Mouse (Mus musculus) layer of hippocampus, adult 8-10 months (tissue): ENCODE data around the gene Fam186b. TPM values are rescaled to one million over a fixed set of nuclear protein-coding genes. Genes with fewer than 3 reads are reported as not detected.
"Not testable (repeated sequence)": the region's sequence is repeated elsewhere in the genome, so short reads cannot be mapped to it uniquely, and the experiment has no call there.

Experiments
- DNase-seq, 2 experiments: peaks; one replicate each; pipeline ENCODE4 v3.0.0; 2022; ENCODE audit warnings: low spot score in 2 of 2
- total RNA-seq, 4 experiments: library from RNA; stranded (reverse); gene quantifications; 2 replicates each; pipeline ENCODE4 v1.2.4; 2022

The Fam186b gene
- total RNA-seq, 4 experiments from 2014 or later: 0.61 to 2.6 (median 1.6) TPM

DNA sequence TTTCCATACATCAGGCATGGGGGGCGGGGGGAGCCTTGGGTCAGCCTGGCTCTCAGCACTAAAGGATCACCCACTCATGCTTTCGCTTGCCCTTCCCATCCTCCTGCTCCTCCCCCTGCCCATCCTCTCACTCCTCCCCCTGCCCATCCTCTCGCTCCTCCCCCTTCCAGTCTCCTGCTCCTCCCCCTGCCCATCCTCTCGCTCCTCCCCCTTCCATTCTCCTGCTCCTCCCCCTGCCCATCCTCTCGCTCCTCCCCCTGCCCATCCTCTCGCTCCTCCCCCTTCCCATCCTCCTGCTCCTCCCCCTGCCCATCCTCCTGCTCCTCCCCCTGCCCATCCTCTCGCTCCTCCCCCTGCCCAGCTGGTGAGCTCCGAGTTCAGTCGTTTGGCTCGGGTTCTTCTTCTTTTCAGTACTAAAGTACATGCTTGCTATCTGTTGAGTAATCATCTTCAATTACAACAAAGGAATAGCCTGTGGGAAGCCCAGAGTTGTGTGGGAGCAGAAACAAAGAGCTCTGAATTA is 35.9 kb downstream of the Fam186b start:
- DNase-seq: peak in 1 of 2 experiments; percentile 46

DNA sequence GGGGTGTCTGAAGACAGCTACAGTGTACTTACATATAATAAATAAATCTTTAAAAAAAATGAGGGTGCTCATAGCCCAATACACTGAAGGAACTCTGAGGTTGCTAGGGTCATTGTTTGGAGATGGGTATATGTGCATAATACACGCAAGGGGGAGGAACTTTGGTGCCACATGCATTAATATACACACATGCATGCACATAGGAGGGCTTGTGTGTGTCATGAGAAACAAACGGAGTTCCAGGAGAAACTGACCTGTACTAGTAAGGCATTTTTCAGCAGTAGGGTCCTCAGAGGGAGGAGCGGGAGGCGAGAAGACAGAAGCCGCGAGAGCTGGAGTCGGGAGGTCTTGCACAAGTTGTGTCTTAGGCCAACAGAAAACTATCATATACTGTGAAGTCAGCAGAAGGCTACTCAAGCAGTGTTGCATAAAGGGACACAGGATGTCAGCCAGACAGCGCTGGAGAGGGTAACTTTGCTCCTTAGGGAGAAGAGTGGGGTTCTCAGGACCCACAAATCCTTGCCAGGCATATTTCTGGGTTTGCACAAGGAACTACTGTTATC is 36.4 kb downstream of the Fam186b start:
- DNase-seq: no peak

DNA sequence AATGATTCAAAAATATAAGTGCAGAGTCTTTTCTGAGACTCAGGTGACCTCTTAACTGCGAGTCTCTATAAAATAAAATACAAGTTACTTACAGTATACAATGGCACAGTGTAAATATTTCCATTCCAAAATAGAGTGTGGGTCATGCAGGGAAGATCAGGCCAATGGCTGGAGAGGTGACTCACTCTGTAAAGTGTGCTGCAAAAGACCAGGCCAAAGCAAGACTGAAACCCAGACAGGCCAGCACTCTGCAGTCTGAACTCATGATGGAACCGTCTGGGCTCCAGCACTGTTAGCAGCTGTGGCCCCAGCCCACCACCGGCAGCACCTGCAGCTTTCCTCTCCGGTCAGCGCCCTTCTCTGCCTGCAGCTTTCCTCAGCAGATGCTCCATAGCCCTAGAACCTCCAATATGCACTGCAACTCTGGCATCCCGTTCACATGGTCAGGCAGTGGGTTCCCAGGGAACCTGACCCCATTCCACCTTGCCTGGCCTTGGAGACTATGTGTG is 40.4 kb downstream of the Fam186b start:
- DNase-seq: no peak

DNA sequence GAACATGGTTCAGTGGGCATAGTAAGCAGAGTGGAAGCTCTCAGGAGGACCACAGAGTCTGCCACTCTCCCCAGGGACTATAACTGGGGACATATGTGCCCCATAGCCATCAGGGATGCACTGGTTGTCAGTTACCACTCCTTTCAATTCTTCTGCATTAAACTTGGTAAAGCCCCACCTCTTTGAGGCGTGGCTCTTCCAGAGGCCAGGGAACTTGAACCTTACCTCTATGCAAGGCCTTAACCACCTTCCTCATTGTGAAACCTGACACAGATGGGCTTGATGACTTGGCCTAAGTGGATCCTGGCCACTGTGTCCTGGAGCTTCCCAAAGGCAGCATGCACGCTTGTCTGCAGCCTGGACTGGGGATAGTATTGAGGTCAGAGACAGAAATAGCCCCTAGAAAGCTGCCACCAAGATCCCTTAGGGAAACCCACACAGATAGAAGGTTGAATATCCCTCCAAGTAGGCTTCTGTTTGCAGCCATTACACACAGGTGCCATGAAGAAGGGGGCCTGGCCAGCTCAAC is 41.1 kb downstream of the Fam186b start:
- no peak for DNase-seq

DNA sequence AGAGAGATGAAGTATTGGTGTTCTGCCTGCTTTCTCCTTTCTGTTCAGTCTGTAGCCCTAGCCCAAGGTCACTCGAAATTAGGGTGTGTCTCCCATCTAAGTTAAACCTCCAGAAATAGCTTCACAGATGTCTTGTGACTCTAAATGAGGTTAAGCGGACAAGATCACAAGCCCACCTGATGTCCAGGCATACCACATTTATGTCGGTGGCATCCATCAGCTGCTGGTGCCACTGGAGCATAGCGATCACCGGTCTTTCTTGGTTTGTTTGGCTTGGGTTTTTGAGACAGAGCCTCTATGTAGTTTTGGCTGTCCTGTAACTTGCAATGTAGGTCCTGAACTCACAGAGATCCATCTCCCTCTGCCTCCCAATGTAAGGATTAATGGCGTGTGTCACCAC is 41.9 kb downstream of the Fam186b start:
- no peak for DNase-seq

DNA sequence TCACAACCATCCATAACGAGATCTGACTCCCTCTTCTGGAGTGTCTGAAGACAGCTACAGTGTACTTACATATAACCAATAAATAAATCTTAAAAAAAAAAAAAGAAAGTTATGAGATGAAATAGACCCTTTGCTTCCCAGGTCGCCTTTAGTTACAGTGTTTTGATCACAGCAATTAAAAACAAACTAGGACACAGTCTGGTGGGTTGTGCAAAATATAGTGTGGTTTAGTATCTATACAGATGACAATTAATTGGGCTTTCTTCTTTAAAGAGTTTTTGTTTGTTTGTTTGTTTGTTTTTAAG is 42.6 kb downstream of the Fam186b start:
- not testable (repeated sequence) for DNase-seq

DNA sequence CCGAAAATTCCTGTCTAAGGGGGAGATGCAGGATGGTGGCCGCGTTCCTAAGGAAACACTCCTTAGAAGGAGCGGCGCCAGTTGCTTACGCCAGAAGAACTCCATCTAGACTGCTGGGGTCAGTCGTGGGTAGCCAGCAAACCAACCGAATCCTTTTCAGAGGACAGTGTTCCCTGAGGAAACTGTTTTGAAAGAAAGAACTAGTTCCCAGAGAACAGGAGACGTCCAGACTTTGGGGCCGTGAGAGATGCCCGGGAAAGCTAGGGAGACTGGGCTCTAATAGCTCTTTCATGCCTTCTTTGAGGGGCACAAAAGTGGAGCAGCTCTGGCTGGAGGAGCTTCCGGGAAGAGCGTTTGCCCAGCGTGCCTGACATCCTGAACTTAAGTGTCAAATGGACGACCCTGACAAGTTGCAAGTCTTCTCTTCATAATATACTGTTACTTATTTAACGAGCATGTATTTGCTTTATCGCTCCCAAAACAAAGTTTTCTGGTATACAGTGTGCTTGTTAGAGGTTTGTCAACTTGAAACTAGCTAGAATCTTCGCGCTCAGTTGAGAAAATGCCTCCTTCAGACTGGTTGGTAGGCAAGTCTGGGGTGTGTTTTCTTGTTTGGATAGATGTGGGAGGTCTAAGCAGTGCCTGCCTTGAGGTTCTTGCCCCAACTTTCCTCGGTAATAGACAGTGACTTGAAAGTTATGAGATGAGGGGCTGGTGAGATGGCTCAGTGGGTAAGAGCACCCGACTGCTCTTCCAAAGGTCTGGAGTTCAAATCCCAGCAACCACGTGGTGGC is 43.1 kb downstream of the Fam186b start:
- no peak for DNase-seq

DNA sequence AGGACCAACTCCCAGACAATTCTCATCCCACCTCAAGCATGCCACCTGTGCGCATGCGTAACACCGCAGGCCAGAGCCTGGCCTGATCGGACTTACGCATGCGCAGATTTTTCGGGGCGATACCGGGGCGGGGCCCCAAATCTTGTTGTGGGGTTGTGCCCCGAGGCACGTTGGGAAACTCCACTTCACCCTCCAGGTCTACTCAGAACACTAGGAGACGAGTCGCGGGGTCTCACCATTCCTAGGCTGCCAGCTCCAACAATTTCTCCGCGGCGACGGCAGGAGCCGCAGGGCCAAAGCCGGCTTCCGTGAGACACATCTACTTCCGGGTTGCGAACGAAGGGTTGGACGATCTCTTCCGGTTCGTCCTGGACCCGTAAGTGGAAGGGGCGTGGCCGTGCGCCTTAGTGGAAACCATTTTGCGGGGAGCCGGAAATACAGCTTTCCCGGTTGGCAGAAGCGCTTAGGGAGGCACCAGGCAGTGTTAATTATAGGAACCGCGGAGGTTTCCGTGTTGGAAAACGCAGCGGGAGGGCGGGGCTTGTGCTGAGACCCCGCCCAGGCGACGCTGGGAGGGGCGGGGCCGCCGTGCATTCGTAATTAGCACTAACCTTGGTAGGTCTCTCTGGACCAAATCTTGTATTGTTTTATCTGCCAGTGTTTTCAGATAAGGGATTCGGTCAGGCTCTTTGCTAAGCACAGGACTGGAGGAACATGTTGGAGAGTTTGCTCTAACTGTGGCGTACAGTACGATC is 43.9 kb downstream of the Fam186b start, which contains the start of gene Mcrs1:
Mcrs1 (minus strand) TSS at position 336 of the 755 bp plus-strand sequence.
- peak; percentile 98 to 99 for DNase-seq

DNA sequence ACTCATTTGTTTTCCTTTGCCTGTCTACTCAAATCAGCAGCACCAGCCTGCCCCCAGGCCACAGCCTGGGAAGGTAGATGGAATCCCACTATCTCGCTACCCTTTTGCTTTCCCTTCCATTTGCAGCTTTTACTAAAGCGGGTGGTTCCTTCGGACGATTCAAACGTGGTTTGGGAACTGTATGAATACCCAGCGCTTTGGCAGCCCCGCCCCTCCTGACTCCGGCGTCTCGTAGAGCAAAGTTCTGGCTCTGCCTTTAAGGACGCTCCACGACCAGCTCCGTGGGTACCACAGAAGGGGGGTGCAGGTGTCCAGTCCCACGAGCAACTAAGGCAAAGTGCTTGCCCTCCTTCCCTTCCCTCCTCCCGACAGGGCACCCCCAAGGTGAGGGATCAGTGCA is 44.6 kb downstream of the Fam186b start:
- not testable (repeated sequence) for DNase-seq

DNA sequence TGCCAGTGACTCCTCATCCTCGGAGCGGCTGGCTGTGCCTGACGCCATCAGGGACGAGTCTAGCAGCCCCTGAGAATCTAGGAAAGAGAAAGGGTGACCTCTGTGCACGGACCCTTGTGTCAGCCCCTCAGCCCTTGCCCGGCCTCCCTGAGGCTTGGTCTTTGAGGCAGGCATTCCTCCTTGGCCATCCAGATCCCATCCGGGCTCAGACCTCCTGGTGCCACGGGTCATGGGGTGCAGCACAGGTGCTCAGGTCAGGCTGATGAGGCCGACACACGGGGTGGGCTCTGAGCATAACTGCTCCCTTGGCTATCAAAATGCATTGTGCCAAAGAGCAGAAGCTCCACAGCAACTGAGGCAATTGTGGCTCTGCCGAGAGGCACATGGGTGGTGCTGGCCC is 45.8 kb downstream of the Fam186b start:
- DNase-seq: no peak

DNA sequence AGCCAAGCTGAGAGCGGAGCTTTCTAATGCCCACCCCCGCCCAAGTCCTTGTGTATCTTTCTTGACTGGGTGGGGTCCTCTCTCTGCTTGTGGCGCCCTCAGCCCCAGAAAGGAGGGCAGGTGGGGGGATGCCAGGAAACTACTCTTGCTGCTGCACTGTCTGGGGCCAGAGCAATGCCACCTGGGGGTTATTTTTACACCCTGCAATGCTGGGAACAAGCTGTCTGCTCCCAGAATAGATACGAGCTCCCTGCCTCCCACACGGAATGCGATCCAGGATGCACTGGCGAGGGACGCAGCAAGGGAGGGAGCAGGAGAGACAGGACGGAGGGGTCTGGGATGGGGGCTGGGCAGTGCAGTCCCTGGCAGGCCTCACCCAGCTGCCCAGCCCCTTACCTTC is 46.7 kb downstream of the Fam186b start:
- peak; percentile 57 to 75 for DNase-seq

DNA sequence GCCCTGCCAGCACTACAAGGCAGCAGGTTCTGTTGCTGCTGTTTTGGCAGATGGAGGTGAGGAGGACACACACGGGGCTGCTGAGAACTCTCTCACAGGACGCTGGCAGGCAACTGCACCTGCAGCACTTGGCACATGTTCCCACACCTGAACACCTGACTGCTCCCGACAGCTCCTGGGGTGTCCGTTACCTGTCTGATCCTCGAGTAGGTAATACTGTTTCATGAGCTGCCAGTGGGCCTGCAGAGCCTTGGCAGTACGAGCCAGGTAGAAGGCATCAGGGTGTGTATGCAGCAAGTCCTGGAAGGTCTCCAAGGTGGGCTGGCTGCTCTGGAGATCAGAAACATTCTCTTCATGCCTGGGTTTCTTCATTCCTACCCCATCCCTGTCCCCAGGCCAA is 49.0 kb downstream of the Fam186b start:
- not testable (repeated sequence) for DNase-seq

DNA sequence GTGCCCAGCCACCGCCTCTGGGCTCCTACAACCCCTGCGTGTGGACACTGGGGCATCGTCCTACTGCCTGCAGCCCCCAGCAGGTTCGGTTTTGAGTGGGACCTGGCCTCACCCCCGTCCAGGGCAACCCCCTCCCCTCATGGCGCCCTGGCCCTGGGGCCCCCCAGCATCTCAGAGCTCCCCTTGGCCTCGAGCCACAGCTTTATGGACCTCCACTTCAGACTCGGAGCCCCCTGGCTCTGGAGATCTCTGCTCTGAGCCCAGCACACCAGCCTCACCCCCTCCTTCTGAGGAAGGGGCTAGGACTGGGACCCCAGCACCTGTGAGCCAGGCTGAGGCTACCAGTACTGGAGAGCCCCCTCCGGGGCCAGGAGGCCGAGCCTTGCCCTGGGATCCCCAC is 53.6 kb downstream of the Fam186b start:
- DNase-seq: no peak

DNA sequence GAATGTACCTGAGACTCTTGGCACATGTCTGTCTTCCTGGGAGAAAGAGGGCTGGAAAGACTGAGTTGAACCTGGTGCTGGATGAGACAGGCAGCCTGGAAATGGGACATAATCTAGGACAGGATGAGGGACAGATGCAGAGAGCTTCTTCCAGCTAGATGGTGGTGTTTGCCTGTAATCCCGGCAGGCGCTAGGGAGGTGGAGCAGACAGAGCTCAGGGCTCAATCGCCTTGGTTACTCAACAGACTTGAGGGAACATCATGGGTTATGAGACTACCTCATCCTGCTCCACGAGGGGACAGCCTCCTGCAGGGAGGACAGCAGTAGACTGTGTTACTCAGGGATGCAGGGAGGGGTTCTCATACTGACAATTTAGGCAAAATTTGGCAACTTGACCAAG is 54.4 kb downstream of the Fam186b start:
- no peak for DNase-seq

DNA sequence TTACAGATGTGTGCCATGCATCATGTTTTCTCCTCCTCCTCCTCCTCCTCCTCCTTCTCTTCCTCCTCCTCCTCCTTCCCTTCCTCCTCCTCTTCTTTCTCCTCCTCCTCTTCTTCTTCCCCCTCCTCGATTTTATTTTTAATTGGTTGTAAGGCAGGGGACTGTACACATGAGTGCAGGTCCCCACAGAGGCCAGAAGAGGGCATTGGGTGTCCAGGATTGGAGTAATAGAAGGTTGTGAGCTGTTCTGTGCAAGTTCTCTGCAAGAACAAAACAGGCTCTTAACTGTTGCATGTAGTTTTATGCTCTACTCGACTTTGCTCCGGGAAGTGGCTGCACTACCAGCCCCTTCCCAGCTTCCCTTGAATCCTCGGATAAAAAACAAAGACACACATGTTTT is 55.6 kb downstream of the Fam186b start:
- no peak for DNase-seq

DNA sequence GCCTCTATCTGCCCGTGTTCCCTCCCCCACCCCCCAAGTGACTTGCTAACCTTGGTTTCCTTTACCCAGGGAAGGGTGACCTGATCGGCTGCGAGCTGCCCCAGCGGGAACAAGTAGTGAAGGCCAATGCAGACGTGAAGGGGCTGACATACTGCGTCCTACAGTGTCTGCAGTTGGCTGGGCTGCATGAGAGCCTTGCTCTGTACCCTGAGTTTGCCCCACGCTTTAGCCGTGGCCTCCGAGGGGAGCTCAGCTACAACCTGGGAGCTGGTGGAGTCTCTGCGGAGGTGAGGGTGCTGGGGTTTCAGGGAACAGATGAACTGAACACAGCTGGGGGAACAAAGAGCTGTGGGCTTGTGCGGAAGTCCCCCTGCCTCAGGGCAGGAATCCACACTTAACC is 57.7 kb downstream of the Fam186b start:
- DNase-seq: no peak

DNA sequence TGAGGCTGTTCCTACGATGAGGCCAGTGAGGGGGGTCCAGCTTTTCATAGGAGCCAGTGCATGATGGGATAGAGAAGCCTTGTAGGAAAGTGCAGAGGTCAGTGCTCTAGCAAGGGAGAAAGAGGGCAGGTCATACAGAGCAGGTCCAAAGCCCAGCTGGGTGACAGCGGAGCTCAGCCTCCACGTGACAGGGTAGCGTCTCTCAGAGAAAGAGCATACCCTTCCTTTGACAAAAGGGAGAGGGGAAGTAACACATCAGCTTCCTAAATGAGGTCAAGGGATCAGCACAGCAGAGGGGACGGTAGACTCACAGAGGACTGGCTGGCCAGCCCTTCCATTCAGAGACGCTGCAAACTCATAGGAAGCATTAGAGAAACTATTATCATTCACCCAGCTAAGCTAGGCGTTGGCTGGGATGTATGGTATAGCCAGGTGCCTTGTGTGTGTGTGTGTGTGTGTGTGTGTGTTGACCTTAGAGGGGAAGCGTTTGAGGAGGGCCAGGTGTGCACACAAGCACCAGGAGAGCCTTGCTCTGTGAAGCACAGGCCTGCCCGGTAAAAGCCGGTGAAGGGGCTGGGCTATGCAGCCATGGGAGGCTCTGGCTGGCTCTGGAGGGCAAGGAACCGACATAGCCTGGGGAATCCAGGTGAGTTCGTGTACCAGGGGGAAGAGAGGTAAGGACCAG is 61.2 kb downstream of the Fam186b start:
- no peak for DNase-seq

DNA sequence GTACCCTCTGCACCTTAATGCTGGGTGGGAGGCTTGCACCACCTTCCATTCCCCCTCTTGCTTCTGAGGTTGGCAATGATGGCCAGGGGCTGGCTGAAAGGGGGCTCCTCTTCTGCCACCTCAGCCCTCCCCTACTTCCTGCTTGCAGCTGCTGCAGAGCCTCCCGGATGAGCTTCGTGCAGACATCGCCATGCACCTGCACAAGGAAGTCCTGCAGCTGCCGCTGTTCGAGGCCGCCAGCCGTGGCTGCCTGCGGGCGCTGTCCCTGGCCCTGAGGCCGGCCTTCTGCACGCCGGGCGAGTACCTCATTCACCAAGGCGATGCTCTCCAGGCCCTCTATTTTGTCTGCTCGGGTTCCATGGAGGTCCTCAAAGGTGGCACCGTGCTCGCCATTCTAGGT is 62.0 kb downstream of the Fam186b start:
- DNase-seq: no peak

DNA sequence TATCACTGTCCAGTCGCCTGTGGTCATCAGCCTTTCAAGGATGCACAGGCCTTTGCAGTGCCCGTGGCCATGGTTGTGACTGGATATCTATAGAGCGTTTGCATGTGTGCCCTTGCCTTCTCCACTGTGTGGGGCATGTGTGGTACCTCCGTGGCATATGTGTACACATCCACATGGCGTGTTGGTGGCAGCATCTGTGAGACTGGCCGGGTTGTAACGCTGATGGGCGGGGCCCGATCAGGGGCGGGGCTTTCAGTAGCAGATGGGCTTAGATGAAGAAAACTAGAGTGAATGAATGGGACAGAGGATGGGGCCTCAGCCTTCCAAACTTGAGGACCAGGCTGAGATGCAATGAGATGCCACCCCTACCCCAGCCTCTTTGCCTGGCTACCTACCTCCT is 63.7 kb downstream of the Fam186b start:
- no peak for DNase-seq

DNA sequence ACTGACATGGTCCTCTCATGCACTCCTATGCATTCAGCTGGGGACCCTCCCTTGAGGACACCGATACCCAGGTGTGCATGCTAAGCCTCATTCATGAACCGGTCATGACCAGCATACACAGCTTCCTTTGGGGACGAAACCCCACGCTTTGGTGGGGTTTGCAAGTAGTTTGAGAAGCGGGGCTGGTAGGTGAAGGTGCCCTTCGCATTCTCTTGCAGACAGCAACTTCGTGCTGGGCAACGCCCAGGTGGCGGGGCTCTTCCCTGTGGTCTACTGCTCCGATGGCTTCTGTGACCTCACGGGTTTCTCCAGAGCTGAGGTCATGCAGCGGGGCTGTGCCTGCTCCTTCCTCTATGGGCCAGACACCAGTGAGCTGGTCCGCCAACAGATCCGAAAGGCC is 69.6 kb downstream of the Fam186b start:
- DNase-seq: no peak

DNA sequence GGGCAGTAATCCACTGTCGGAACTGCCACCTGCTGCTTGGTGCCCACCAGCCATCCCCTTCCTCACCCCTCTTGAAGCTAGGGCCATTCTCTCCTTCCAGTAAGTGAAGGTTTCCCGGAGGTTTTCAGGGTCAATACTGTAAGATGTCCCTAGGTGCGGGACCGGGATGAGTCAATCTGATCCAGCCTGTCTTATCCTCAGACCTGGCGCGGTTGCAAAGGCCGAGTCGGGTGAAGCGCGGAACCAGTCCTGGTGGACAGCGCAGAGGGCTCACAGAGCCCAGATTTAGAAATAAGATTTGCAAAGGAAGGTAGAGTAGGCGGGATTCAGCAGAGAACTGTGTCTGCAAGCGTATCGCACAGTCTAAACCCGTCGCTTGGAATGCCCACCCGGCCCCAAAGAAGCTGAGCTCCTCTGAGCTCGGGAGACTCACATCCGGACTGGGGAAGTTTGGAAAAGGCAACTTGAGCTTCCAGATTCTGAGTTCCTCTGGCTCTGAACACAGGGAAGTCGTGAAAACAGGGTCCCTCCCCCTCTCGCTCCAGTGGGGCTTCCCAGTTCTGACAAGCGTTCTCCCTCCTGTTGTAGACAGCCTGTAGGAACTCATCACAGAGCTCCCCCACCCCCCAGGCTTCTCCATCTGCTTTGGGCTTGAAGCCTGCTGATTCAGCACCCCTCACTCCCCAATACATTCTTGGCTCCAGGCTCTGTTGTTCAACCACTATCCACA is 70.4 kb downstream of the Fam186b start:
- peak; percentile 81 to 82 for DNase-seq
